Mouse (Mus musculus): ENCODE measurements around the gene Clcf1. TPM values are rescaled to one million over a fixed set of nuclear protein-coding genes. Genes with fewer than 3 reads are reported as not detected.
A peak's percentile ranks its signal among the peaks of the same experiment; 100 is the strongest.

The Clcf1 gene
- polyA plus RNA-seq, 1 experiment from 2014 or later = 4.7 TPM

GRCm38 (mm10) chr19:4194776-4195650 is 19.0 kb upstream of the Clcf1 start:
- H3K36me3 ChIP-seq = peaks cover 53% of the 10 kb centered on the region
- no peak overlapping the region for H3K4me2 ChIP-seq
- no peak overlapping the region for H3K9ac ChIP-seq
- 79% methylated on average over 12 of the region's 12 CpGs for WGBS
- H3K27me3 ChIP-seq = no peaks in the 10 kb centered on the region
- H3K9me3 ChIP-seq = no peaks in the 10 kb centered on the region
- ATAC-seq (ENCODE audit: borderline replicate concordance, extremely low read depth, low FRiP score, low TSS enrichment) = no peak
- H3K4me1 ChIP-seq = peaks cover 32% of the 10 kb centered on the region
- H3K4me3 ChIP-seq = no peak overlapping the region
- H3K27ac ChIP-seq = no peak overlapping the region

GRCm38 (mm10) chr19:4196048-4196447 is 18.0 kb upstream of the Clcf1 start:
- Histone ChIP-seq H3K4me3 (no peak overlapping the region), H3K27ac (no peak overlapping the region), H3K36me3 (peaks cover 55% of the 10 kb centered on the region), H3K4me1 (peaks cover 42% of the 10 kb centered on the region), H3K9me3 (no peaks in the 10 kb centered on the region), H3K9ac (no peak overlapping the region), H3K27me3 (no peaks in the 10 kb centered on the region), H3K4me2 (no peak overlapping the region)
- ATAC-seq (ENCODE audit: borderline replicate concordance, extremely low read depth, low FRiP score, low TSS enrichment) = no peak
- whole genome bisulfite sequencing = 42% methylated on average over 2 of the region's 2 CpGs

GRCm38 (mm10) chr19:4196548-4196947 is 17.5 kb upstream of the Clcf1 start:
- H3K9ac ChIP-seq = no peak overlapping the region
- H3K36me3 ChIP-seq = peaks cover 55% of the 10 kb centered on the region
- H3K4me3 ChIP-seq = no peak overlapping the region
- no peak overlapping the region for H3K27ac ChIP-seq
- peaks cover 38% of the 10 kb centered on the region for H3K4me1 ChIP-seq
- H3K9me3 ChIP-seq = no peaks in the 10 kb centered on the region
- 25% methylated on average over 5 of the region's 5 CpGs for WGBS
- no peak overlapping the region for H3K4me2 ChIP-seq
- ATAC-seq (ENCODE audit: borderline replicate concordance, extremely low read depth, low FRiP score, low TSS enrichment) = no peak
- no peaks in the 10 kb centered on the region for H3K27me3 ChIP-seq

GRCm38 (mm10) chr19:4197180-4197579 is 16.9 kb upstream of the Clcf1 start:
- H3K4me1 ChIP-seq = peaks cover 41% of the 10 kb centered on the region

GRCm38 (mm10) chr19:4201291-4201909 is 12.6 kb upstream of the Clcf1 start, which contains the start of gene Rad9a:
Gene Rad9a (minus strand): TSS chr19:4201662.
- under 1% methylated on average over 34 of the region's 34 CpGs for WGBS
- H3K27ac ChIP-seq = peak within 1 kb of the TSS; percentile 61
- H3K27me3 ChIP-seq = peaks cover 4% of the 10 kb centered on the region; the same call in 1 of the 2 replicates
- H3K9ac ChIP-seq = peak within 1 kb of the TSS; percentile 75
- H3K36me3 ChIP-seq = peaks cover 21% of the 10 kb centered on the region
- H3K9me3 ChIP-seq = no peaks in the 10 kb centered on the region
- peak within 1 kb of the TSS; percentile 64 for H3K4me3 ChIP-seq
- H3K4me2 ChIP-seq = peak within 1 kb of the TSS; percentile 82
- peaks cover 21% of the 10 kb centered on the region for H3K4me1 ChIP-seq
- peak; percentile 88 for ATAC-seq (ENCODE audit: borderline replicate concordance, extremely low read depth, low FRiP score, low TSS enrichment)

More at GRCm38 (mm10) chr19:4197180-4197579, 16.9 kb upstream of the Clcf1 start:
- no peak for ATAC-seq (ENCODE audit: borderline replicate concordance, extremely low read depth, low FRiP score, low TSS enrichment)
- Histone ChIP-seq H3K27me3 (no peaks in the 10 kb centered on the region), H3K36me3 (peaks cover 55% of the 10 kb centered on the region), H3K9me3 (no peaks in the 10 kb centered on the region), H3K4me2 (no peak overlapping the region), H3K4me3 (no peak overlapping the region), H3K27ac (no peak overlapping the region), H3K9ac (no peak overlapping the region)
- 52% methylated on average over 3 of the region's 3 CpGs for WGBS

- peaks cover 6% of the 10 kb centered on the region; the same call in 1 of the 2 replicates for H3K27me3 ChIP-seq
- no peak overlapping the region for H3K27ac ChIP-seq
- 21% methylated on average over 7 of the region's 7 CpGs for WGBS
- H3K4me3 ChIP-seq = peak overlapping the region; percentile 64
- peaks cover 13% of the 10 kb centered on the region for H3K36me3 ChIP-seq
- H3K4me2 ChIP-seq = peak overlapping the region; percentile 82
- H3K9ac ChIP-seq = peak overlapping the region; percentile 75
- no peaks in the 10 kb centered on the region for H3K9me3 ChIP-seq
- H3K4me1 ChIP-seq = peaks cover 17% of the 10 kb centered on the region
- ATAC-seq (ENCODE audit: borderline replicate concordance, extremely low read depth, low FRiP score, low TSS enrichment) = no peak
Measured at GRCm38 (mm10) chr19:4202149-4202548, 11.9 kb upstream of the Clcf1 start.

- no peak for ATAC-seq (ENCODE audit: borderline replicate concordance, extremely low read depth, low FRiP score, low TSS enrichment)
- 62% methylated on average over 3 of the region's 3 CpGs for WGBS
- H3K9ac ChIP-seq = no peak overlapping the region
- H3K27me3 ChIP-seq = peaks cover 6% of the 10 kb centered on the region; the same call in 1 of the 2 replicates
- H3K4me3 ChIP-seq = no peak overlapping the region
- H3K36me3 ChIP-seq = peaks cover 10% of the 10 kb centered on the region
- H3K4me2 ChIP-seq = no peak overlapping the region
- peaks cover 17% of the 10 kb centered on the region for H3K4me1 ChIP-seq
- H3K9me3 ChIP-seq = no peaks in the 10 kb centered on the region
- H3K27ac ChIP-seq = no peak overlapping the region
Measured at GRCm38 (mm10) chr19:4203148-4203547, 10.9 kb upstream of the Clcf1 start.

- Histone ChIP-seq H3K9me3 (no peaks in the 10 kb centered on the region), H3K9ac (no peak overlapping the region), H3K4me2 (no peak overlapping the region), H3K27me3 (peaks cover 6% of the 10 kb centered on the region; the same call in 1 of the 2 replicates), H3K4me3 (no peak overlapping the region), H3K4me1 (peaks cover 17% of the 10 kb centered on the region), H3K27ac (peak overlapping the region; percentile 48; the same call in 1 of the 2 replicates), H3K36me3 (peaks cover 10% of the 10 kb centered on the region)
- 49% methylated on average over 13 of the region's 13 CpGs for WGBS
- no peak for ATAC-seq (ENCODE audit: borderline replicate concordance, extremely low read depth, low FRiP score, low TSS enrichment)
Measured at GRCm38 (mm10) chr19:4203604-4204326, 10.3 kb upstream of the Clcf1 start.

GRCm38 (mm10) chr19:4204889-4205288 is 9.1 kb upstream of the Clcf1 start:
- H3K36me3 ChIP-seq = 0 out of 2 replicates have a peak, but pooled peaks cover 3% of the 10 kb centered on the region
- no peak overlapping the region for H3K4me2 ChIP-seq
- H3K27me3 ChIP-seq = peaks cover 6% of the 10 kb centered on the region; the same call in 1 of the 2 replicates
- WGBS = 63% methylated on average over 3 of the region's 4 CpGs
- H3K9me3 ChIP-seq = no peaks in the 10 kb centered on the region
- H3K27ac ChIP-seq = no peak overlapping the region
- H3K9ac ChIP-seq = no peak overlapping the region
- H3K4me3 ChIP-seq = no peak overlapping the region
- ATAC-seq (ENCODE audit: borderline replicate concordance, extremely low read depth, low FRiP score, low TSS enrichment) = no peak
- H3K4me1 ChIP-seq = peaks cover 17% of the 10 kb centered on the region

- no peak overlapping the region for H3K4me3 ChIP-seq
- H3K36me3 ChIP-seq = no peaks in the 10 kb centered on the region
- WGBS = 0% methylated on average over 2 of the region's 2 CpGs
- H3K4me1 ChIP-seq = peaks cover 5% of the 10 kb centered on the region
- peak; percentile 44; the same call in 1 of the 2 replicates for ATAC-seq (ENCODE audit: borderline replicate concordance, extremely low read depth, low FRiP score, low TSS enrichment)
- no peak overlapping the region for H3K27ac ChIP-seq
- H3K9me3 ChIP-seq = no peaks in the 10 kb centered on the region
- peaks cover 6% of the 10 kb centered on the region; the same call in 1 of the 2 replicates for H3K27me3 ChIP-seq
- no peak overlapping the region for H3K4me2 ChIP-seq
- H3K9ac ChIP-seq = no peak overlapping the region
Measured at GRCm38 (mm10) chr19:4206971-4207370, 7.1 kb upstream of the Clcf1 start.

GRCm38 (mm10) chr19:4208563-4208962 is 5.5 kb upstream of the Clcf1 start:
- H3K4me3 ChIP-seq = no peak overlapping the region
- no peak overlapping the region for H3K4me2 ChIP-seq
- H3K9me3 ChIP-seq = no peaks in the 10 kb centered on the region
- H3K36me3 ChIP-seq = no peaks in the 10 kb centered on the region
- WGBS = 60% methylated on average over 5 of the region's 5 CpGs
- no peak for ATAC-seq (ENCODE audit: borderline replicate concordance, extremely low read depth, low FRiP score, low TSS enrichment)
- peaks cover 6% of the 10 kb centered on the region; the same call in 1 of the 2 replicates for H3K27me3 ChIP-seq
- H3K4me1 ChIP-seq = peaks cover 12% of the 10 kb centered on the region
- no peak overlapping the region for H3K9ac ChIP-seq
- H3K27ac ChIP-seq = no peak overlapping the region
